8 mouse cellular contexts compared by ENCODE assay signal in the genomic region with DNA sequence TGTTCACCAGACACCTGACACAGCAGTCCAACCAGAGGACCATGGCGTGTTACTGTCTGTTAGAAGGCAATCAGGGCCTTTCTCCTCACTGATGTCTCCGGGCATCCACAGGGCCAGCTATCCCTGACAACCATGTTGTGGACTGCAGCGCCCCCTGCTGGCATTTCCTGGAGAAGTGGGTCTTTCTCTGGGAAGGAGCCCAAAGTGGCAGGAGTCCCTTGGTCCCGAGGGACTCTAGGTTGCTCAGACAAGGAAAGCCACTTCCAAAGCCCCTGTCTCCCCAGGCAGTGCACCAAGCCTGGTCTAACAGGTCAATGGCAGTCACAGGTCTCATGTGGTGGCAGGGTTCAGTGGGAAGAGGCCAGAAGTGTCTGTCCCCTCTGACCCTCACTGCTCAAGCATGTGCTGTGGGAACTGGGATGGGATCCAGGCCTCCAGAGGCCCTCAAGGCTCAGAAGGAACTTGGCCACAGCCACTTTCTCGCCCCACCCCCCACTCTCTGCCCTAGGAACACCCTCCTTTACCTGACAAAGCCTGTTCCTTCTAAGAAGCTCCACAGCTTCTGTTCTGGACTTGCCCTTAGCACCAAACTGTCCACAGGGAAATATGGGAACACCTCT. TPM values are rescaled to one million over a fixed set of nuclear protein-coding genes. Genes with fewer than 3 reads are reported as not detected.
A peak's percentile ranks its signal among the peaks of the same experiment; 100 is the strongest.
DNase-seq lines count a peak whose midpoint lies in the region; ATAC-seq lines count a peak whose summit lies in the region.

No protein-coding gene starts in this region.

- peak; percentile 89 for DNase-seq in kidney, adult 18-20 months
- DNase-seq in adrenal gland, postnatal 10 days: peak; percentile 94
- peak; percentile 87 for DNase-seq in hindbrain, embryonic 11.5 days (ENCODE audit: low spot score)
- DNase-seq in limb, embryonic 11.5 days (ENCODE audit: low spot score): peak; percentile 84
- DNase-seq in naive thymus-derived CD4-positive, alpha-beta T cell, adult 2 months (ENCODE audit: low read depth): peak; percentile 74
- peak; percentile 73 for DNase-seq in testis, postnatal 14 days (ENCODE audit: low spot score)

- H3K27ac ChIP-seq in kidney, embryonic 14.5 days (ENCODE audit: low read depth, low read length): no peak overlapping the region
- H3K27ac ChIP-seq in embryonic facial prominence, embryonic 13.5 days: no peak overlapping the region
- no peak overlapping the region for H3K27ac ChIP-seq in hindbrain, embryonic 11.5 days (ENCODE audit: low read depth, low read length)
- no peak overlapping the region for H3K27ac ChIP-seq in limb, embryonic 11.5 days (replicated peaks; ENCODE audit: low read depth, low read length)

- H3K9me3 ChIP-seq in kidney, embryonic 14.5 days (ENCODE audit: control insufficient read depth, low read length): no peaks in the 10 kb centered on the region
- H3K9me3 ChIP-seq in embryonic facial prominence, embryonic 13.5 days: no peaks in the 10 kb centered on the region
- no peaks in the 10 kb centered on the region for H3K9me3 ChIP-seq in hindbrain, embryonic 11.5 days (ENCODE audit: control insufficient read depth, low read length)
- no peaks in the 10 kb centered on the region for H3K9me3 ChIP-seq in limb, embryonic 11.5 days (ENCODE audit: control insufficient read depth, low read length)

- H3K27me3 ChIP-seq in kidney, embryonic 14.5 days (ENCODE audit: control insufficient read depth, insufficient read depth, low read length): no peaks in the 10 kb centered on the region
- no peaks in the 10 kb centered on the region for H3K27me3 ChIP-seq in embryonic facial prominence, embryonic 13.5 days
- no peaks in the 10 kb centered on the region for H3K27me3 ChIP-seq in hindbrain, embryonic 11.5 days (ENCODE audit: control insufficient read depth, insufficient read depth, low read length)
- no peaks in the 10 kb centered on the region for H3K27me3 ChIP-seq in limb, embryonic 11.5 days (ENCODE audit: control insufficient read depth, insufficient read depth, low read length)

- WGBS in kidney, embryonic 14.5 days: 45% methylated on average over 5 of the region's 5 CpGs
- 38% methylated on average over 5 of the region's 5 CpGs for WGBS in embryonic facial prominence, embryonic 13.5 days
- WGBS in hindbrain, embryonic 11.5 days: 43% methylated on average over 5 of the region's 5 CpGs
- 41% methylated on average over 5 of the region's 5 CpGs for WGBS in limb, embryonic 11.5 days

- peaks cover 17% of the 10 kb centered on the region for H3K4me1 ChIP-seq in kidney, embryonic 14.5 days (ENCODE audit: control insufficient read depth, insufficient read depth, low read length)
- peaks cover 33% of the 10 kb centered on the region for H3K4me1 ChIP-seq in embryonic facial prominence, embryonic 13.5 days
- H3K4me1 ChIP-seq in hindbrain, embryonic 11.5 days (replicated peaks; ENCODE audit: control insufficient read depth, insufficient read depth, low read length): peaks cover 6% of the 10 kb centered on the region
- H3K4me1 ChIP-seq in limb, embryonic 11.5 days (ENCODE audit: control insufficient read depth, insufficient read depth, low read length): peaks cover 9% of the 10 kb centered on the region

- no peak overlapping the region for H3K4me3 ChIP-seq in kidney, embryonic 14.5 days (ENCODE audit: low read length)
- no peak overlapping the region for H3K4me3 ChIP-seq in embryonic facial prominence, embryonic 13.5 days
- H3K4me3 ChIP-seq in hindbrain, embryonic 11.5 days (ENCODE audit: low read depth, low read length): no peak overlapping the region
- H3K4me3 ChIP-seq in limb, embryonic 11.5 days (ENCODE audit: low read depth, low read length): no peak overlapping the region

- ATAC-seq in kidney, embryonic 14.5 days (ENCODE audit: low FRiP score, low TSS enrichment): no peak
- ATAC-seq in embryonic facial prominence, embryonic 13.5 days (ENCODE audit: insufficient number of reproducible peaks, insufficient read depth, low FRiP score, low TSS enrichment, low read depth): no peak
- ATAC-seq in hindbrain, embryonic 11.5 days (ENCODE audit: low FRiP score): no peak
- no peak for ATAC-seq in limb, embryonic 11.5 days (ENCODE audit: insufficient number of reproducible peaks, low FRiP score, low TSS enrichment, low read depth)

- no peak overlapping the region for H3K9ac ChIP-seq in kidney, embryonic 14.5 days (ENCODE audit: low read depth, low read length)
- H3K9ac ChIP-seq in embryonic facial prominence, embryonic 13.5 days: peak overlapping the region; percentile 54; the same call in 1 of the 2 replicates
- no peak overlapping the region for H3K9ac ChIP-seq in hindbrain, embryonic 11.5 days (ENCODE audit: low read depth, low read length)
- no peak overlapping the region for H3K9ac ChIP-seq in limb, embryonic 11.5 days (ENCODE audit: low read length)

- H3K36me3 ChIP-seq in kidney, embryonic 14.5 days (ENCODE audit: control insufficient read depth, insufficient read depth, low read length): no peaks in the 10 kb centered on the region
- no peaks in the 10 kb centered on the region for H3K36me3 ChIP-seq in embryonic facial prominence, embryonic 13.5 days
- no peaks in the 10 kb centered on the region for H3K36me3 ChIP-seq in hindbrain, embryonic 11.5 days (ENCODE audit: control insufficient read depth, insufficient read depth, low read length)
- peaks cover 3% of the 10 kb centered on the region; the same call in 1 of the 2 replicates for H3K36me3 ChIP-seq in limb, embryonic 11.5 days (ENCODE audit: control insufficient read depth, insufficient read depth, low read length)

- H3K4me2 ChIP-seq in kidney, embryonic 14.5 days (replicated peaks; ENCODE audit: low read depth, low read length): no peak overlapping the region
- H3K4me2 ChIP-seq in embryonic facial prominence, embryonic 13.5 days: no peak overlapping the region
- H3K4me2 ChIP-seq in hindbrain, embryonic 11.5 days (replicated peaks; ENCODE audit: low read depth, low read length): no peak overlapping the region
- H3K4me2 ChIP-seq in limb, embryonic 11.5 days (ENCODE audit: low read depth, severe bottlenecking): no peak overlapping the region

RNA-seq across cellular contexts. Expression of a gene that starts 3.9 kb away (rescaled TPM):
- 25.8 and 31.3 TPM in 2 replicates for polyA plus RNA-seq in kidney, embryonic 14.5 days (2014; fragmentation: Nextera tagmentation; extraction: Ambion mirVana)
- total RNA-seq in adrenal gland, postnatal 10 days (2021): 10 to 100 TPM; 31.9 to 44.5 TPM
- 25.9 and 31.3 TPM in 2 replicates for polyA plus RNA-seq in embryonic facial prominence, embryonic 13.5 days (2015; fragmentation: Nextera tagmentation; extraction: Ambion mirVana)
- polyA plus RNA-seq in hindbrain, embryonic 11.5 days (2014; fragmentation: Nextera tagmentation; extraction: Ambion mirVana): 21.6 and 22.5 TPM in 2 replicates
- polyA plus RNA-seq in limb, embryonic 11.5 days (2014; fragmentation: Nextera tagmentation; extraction: Ambion mirVana): 27.2 and 32.6 TPM in 2 replicates

RNA-seq across cellular contexts. Expression of a gene that starts 18.5 kb away (rescaled TPM):
- 0.22 and 0.24 TPM in 2 replicates for polyA plus RNA-seq in kidney, embryonic 14.5 days (2014; fragmentation: Nextera tagmentation; extraction: Ambion mirVana)
- under 1 TPM; 0.27 to 0.36 TPM for total RNA-seq in adrenal gland, postnatal 10 days (2021)
- 0.04 and 0.28 TPM in 2 replicates for polyA plus RNA-seq in embryonic facial prominence, embryonic 13.5 days (2015; fragmentation: Nextera tagmentation; extraction: Ambion mirVana)
- 0.86 and 0.95 TPM in 2 replicates for polyA plus RNA-seq in hindbrain, embryonic 11.5 days (2014; fragmentation: Nextera tagmentation; extraction: Ambion mirVana)
- 0.37 and 0.48 TPM in 2 replicates for polyA plus RNA-seq in limb, embryonic 11.5 days (2014; fragmentation: Nextera tagmentation; extraction: Ambion mirVana)

RNA-seq across cellular contexts. Expression of a gene that starts 19.7 kb away (rescaled TPM):
- 10.1 and 10.2 TPM in 2 replicates for polyA plus RNA-seq in kidney, embryonic 14.5 days (2014; fragmentation: Nextera tagmentation; extraction: Ambion mirVana)
- total RNA-seq in adrenal gland, postnatal 10 days (2021): 10 to 100 TPM; 12.4 to 14.1 TPM
- polyA plus RNA-seq in embryonic facial prominence, embryonic 13.5 days (2015; fragmentation: Nextera tagmentation; extraction: Ambion mirVana): 9.5 and 12.0 TPM in 2 replicates
- 3.9 and 4.2 TPM in 2 replicates for polyA plus RNA-seq in hindbrain, embryonic 11.5 days (2014; fragmentation: Nextera tagmentation; extraction: Ambion mirVana)
- 5.7 and 6.6 TPM in 2 replicates for polyA plus RNA-seq in limb, embryonic 11.5 days (2014; fragmentation: Nextera tagmentation; extraction: Ambion mirVana)

RNA-seq across cellular contexts. Expression of a gene that starts 32.7 kb away (rescaled TPM):
- polyA plus RNA-seq in kidney, embryonic 14.5 days (2014; fragmentation: Nextera tagmentation; extraction: Ambion mirVana): 125 and 130 TPM in 2 replicates
- 100 to 1,000 TPM; 108 to 113 TPM for total RNA-seq in adrenal gland, postnatal 10 days (2021)
- polyA plus RNA-seq in embryonic facial prominence, embryonic 13.5 days (2015; fragmentation: Nextera tagmentation; extraction: Ambion mirVana): 84.6 and 85.3 TPM in 2 replicates
- polyA plus RNA-seq in hindbrain, embryonic 11.5 days (2014; fragmentation: Nextera tagmentation; extraction: Ambion mirVana): 98.8 and 108 TPM in 2 replicates
- polyA plus RNA-seq in limb, embryonic 11.5 days (2014; fragmentation: Nextera tagmentation; extraction: Ambion mirVana): 114 and 121 TPM in 2 replicates

RNA-seq across cellular contexts. Expression of a gene that starts 45.2 kb away (rescaled TPM):
- 88.5 and 103 TPM in 2 replicates for polyA plus RNA-seq in kidney, embryonic 14.5 days (2014; fragmentation: Nextera tagmentation; extraction: Ambion mirVana)
- 10 to 100 TPM; 41.8 to 42.3 TPM for total RNA-seq in adrenal gland, postnatal 10 days (2021)
- polyA plus RNA-seq in embryonic facial prominence, embryonic 13.5 days (2015; fragmentation: Nextera tagmentation; extraction: Ambion mirVana): 79.6 and 95.1 TPM in 2 replicates
- 64.1 and 68.7 TPM in 2 replicates for polyA plus RNA-seq in hindbrain, embryonic 11.5 days (2014; fragmentation: Nextera tagmentation; extraction: Ambion mirVana)
- polyA plus RNA-seq in limb, embryonic 11.5 days (2014; fragmentation: Nextera tagmentation; extraction: Ambion mirVana): 68.8 and 73.0 TPM in 2 replicates
